Mouse (Mus musculus) spleen, adult 2 months (tissue): ENCODE measurements around the gene Igf2. TPM values are rescaled to one million over a fixed set of nuclear protein-coding genes. Genes with fewer than 3 reads are reported as not detected.

Source experiments
- DNase-seq, 2 experiments: peaks; one replicate each; pipeline versions ENCODE4 v3.0.0 to v3.0.0-alpha.2; 2012 to 2021; ENCODE audit warnings: low spot score in 2 of 2, low read depth in 1 of 2
- H3K27ac ChIP-seq: fragments of 200-500 bp; 2 replicates; pipeline ENCODE4 v1.5.1; 2012; ENCODE audit warnings: low read length, inconsistent platforms; ENCODE audit not compliant: insufficient read depth
- H3K27me3 ChIP-seq: fragments of 200-500 bp; 2 replicates; pipeline ENCODE4 v1.6.1; 2012; ENCODE audit warnings: mild to moderate bottlenecking, moderate library complexity, low read length, inconsistent platforms; ENCODE audit not compliant: control insufficient read depth, insufficient read depth
- H3K36me3 ChIP-seq: fragments of 200-500 bp; 2 replicates; pipeline ENCODE4 v1.6.1; 2012; ENCODE audit warnings: mild to moderate bottlenecking, low read length, inconsistent platforms; ENCODE audit not compliant: control insufficient read depth, insufficient read depth
- H3K4me1 ChIP-seq: fragments of 200-500 bp; 2 replicates; pipeline ENCODE4 v1.6.1; 2011; ENCODE audit warnings: inconsistent platforms; ENCODE audit not compliant: control insufficient read depth, insufficient read depth, insufficient read length
- H3K4me3 ChIP-seq: fragments of 200-500 bp; 2 replicates; pipeline ENCODE4 v1.5.1; 2011; ENCODE audit warnings: mild to moderate bottlenecking, inconsistent platforms; ENCODE audit not compliant: insufficient read depth, insufficient read length; ENCODE audit errors: extremely low read depth
- CTCF ChIP-seq: fragments of 200-500 bp; IDR thresholded peaks from 2 replicates; pipeline ENCODE4 v1.5.1; 2011; ENCODE audit warnings: mild to moderate bottlenecking, inconsistent platforms; ENCODE audit not compliant: insufficient read depth, insufficient read length, insufficient replicate concordance; ENCODE audit errors: extremely low read depth
- POLR2A ChIP-seq: fragments of 200-500 bp; IDR thresholded peaks from 2 replicates; pipeline ENCODE4 v1.6.1; 2011; ENCODE audit warnings: low read depth, low read length, inconsistent platforms
- WGBS: fragments of 180-500 bp; shearing (Covaris S2); methylation state at CpG from one replicate; pipeline ENCODE4 v1.1.7; 2018; 5-methylcytosine and 5-hydroxymethylcytosine counted together
- polyA plus RNA-seq: library from polyadenylated mRNA; depleted of rRNA; stranded (reverse); fragments of >200 nt; gene quantifications from 2 replicates; pipeline ENCODE4 v1.2.3, GENCODE M21; 2012; rRNA removed

The Igf2 gene
- polyA plus RNA-seq, 1 experiment: 13.9 TPM

DNA sequence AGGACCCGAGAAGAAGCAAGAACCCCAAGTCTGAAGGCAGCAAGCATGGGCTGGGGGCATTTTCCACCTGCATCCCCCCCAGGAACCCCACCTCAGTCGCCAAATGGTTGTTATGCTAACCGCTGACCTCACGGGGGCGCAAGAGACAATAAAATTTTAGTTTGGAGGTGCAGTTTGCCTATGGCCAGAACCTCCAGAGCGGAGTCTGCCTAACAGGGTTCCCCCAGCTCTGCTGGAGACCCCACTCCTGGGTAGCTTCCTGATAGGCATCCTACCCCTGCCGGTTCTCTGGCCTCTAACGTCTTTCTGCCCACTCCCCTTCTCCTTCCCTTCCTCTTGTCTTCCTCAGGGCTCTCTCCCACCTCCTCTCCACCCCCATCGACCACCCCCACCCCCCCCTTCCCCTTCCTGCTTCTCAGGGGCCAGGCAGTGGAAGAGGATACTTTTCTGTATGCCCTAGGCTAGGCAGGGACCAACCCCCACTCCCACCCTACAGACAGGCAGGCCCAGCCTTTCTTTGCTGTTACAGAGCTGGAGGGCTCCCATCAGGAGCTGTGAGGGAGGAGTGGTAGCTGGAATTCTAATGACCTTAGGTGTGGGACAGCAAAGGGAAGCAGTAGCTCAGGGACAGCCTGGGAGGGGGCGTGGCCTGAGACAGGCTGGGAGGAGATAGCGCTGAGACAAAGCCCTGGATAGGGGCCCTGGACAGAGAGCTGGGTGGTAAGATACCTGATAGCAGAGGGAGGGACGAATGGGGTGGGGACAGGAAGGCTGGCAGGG lies 55.8 kb downstream of the Igf2 start:
- Histone ChIP-seq H3K27ac (no peak overlapping the region), H3K27me3 (0 out of 2 replicates have a peak, but pooled peaks cover 1% of the 10 kb centered on the region), H3K4me3 (no peak overlapping the region), H3K36me3 (no peaks in the 10 kb centered on the region), H3K4me1 (no peaks in the 10 kb centered on the region)
- TF ChIP-seq CTCF (peak; percentile 21; the same call in 1 of the 2 replicates), POLR2A (no peak)
- WGBS: 9% methylated on average over 12 of the region's 12 CpGs
- DNase-seq: peak in 1 of 2 experiments; percentile 19

DNA sequence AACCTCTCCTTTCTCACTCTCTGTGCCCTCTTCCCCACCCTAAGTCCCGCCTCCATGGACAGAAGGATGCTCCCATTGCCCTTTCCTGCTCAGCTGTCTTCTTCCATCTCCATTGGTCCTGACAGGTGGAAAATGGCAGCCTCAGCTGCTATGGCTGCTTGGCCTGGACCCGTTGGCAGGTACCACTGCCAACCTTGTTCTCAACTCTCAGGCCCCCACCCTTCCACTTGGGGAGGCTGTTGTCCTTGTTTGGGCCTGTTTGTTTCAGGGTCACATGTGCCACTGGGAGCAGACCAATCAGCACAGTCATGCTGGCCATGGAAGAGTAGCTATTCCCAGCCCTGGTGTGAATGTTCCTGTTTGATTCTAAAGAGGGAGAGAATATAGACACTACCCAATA lies 65.7 kb downstream of the Igf2 start:
- no peaks in the 10 kb centered on the region for H3K4me1 ChIP-seq
- 85% methylated on average over 2 of the region's 2 CpGs for WGBS
- no peak overlapping the region for H3K4me3 ChIP-seq
- H3K36me3 ChIP-seq: no peaks in the 10 kb centered on the region
- no peak for DNase-seq
- no peak for TF ChIP-seq CTCF
- TF ChIP-seq POLR2A: no peak
- no peak overlapping the region for H3K27ac ChIP-seq
- no peaks in the 10 kb centered on the region for H3K27me3 ChIP-seq

Other genes starting within 250 kb of the Igf2 start
- gene Syt8, start 232.0 kb downstream of the Igf2 start, polyA plus RNA-seq: 0.94 and 1.1 TPM in 2 replicates
- gene Tnni2, start 225.0 kb downstream of the Igf2 start, polyA plus RNA-seq: 3.0 and 3.9 TPM in 2 replicates
- 368 and 410 TPM in 2 replicates for gene Lsp1, start 206.0 kb downstream of the Igf2 start, polyA plus RNA-seq
- gene Tnnt3, start 168.0 kb downstream of the Igf2 start, polyA plus RNA-seq: 1.6 and 1.8 TPM in 2 replicates
- 8.1 and 8.4 TPM in 2 replicates for gene Mrpl23, start 134.1 kb downstream of the Igf2 start, polyA plus RNA-seq
- gene Gm49394, start 3.1 kb upstream of the Igf2 start, polyA plus RNA-seq: not detected in 2 replicates
- 15.8 and 29.4 TPM in 2 replicates for gene Ins2, start 76.6 kb upstream of the Igf2 start, polyA plus RNA-seq